Mouse (Mus musculus) liver, adult 2 months (tissue): ENCODE data around the gene Dnah14.

ENCODE experiments used
- CTCF ChIP-seq: fragments of 200-500 bp; IDR thresholded peaks from 2 replicates; pipeline ENCODE4 v1.5.1; 2011; ENCODE audit warnings: low read depth, low read length, control low read depth
- POLR2A ChIP-seq: fragments of 200-500 bp; IDR thresholded peaks from 2 replicates; pipeline ENCODE4 v1.6.1; 2011; ENCODE audit warnings: low read length, control low read depth; ENCODE audit not compliant: insufficient read depth; ENCODE audit errors: extremely low read depth

- TF ChIP-seq CTCF (no peak), POLR2A (no peak)
Measured at GRCm38 (mm10) chr1:181852466-181852865, 276.1 kb downstream of the Dnah14 start.
